Mouse (Mus musculus): ENCODE results near the gene Alg5.

Gene Alg5

DNA sequence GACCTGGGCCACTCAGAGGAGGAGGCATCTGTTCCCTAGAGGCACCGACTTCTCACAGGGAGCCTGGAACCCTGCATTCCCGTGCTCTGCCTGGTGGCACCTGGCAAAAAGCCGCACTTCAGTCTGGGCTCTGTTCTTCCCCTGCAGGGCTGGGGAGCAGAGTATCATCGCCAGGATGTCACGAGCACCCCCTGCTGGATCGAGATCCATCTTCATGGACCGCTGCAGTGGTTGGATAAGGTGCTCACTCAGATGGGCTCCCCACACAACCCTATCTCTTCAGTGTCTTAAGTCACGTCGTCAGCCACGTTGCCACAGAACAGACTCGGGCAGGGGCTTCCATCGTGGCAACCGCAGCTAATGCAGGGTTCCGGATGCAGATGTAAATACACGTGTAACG, 61.9 kb downstream of the Alg5 start:
- peak; percentile 63 for DNase-seq

All from right cerebral cortex, postnatal 4 days (tissue).